Mouse (Mus musculus): ENCODE measurements around the gene Iqsec1.

Iqsec1 gene

DNA sequence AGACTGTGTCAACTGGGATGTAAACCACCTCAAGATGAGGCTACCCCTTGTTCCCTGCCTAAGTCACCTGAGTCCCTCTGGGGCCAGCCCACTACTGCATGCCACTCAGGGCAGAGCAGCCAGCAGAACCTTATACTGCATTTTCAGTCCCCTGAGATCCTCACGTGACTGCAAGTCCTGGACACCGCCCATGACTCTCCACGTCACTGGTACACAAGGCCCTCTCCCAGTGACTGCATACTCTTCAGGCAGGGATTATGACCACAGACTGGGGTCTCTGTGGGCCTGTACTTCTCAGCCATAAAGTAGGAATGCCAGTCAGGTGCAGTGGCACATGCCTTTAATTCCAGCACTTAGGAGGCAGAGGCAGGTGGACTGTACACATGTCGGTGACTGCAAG, 281.3 kb downstream of the Iqsec1 start:
- DNase-seq (ENCODE audit: extremely low spot score), result no peak

DNA sequence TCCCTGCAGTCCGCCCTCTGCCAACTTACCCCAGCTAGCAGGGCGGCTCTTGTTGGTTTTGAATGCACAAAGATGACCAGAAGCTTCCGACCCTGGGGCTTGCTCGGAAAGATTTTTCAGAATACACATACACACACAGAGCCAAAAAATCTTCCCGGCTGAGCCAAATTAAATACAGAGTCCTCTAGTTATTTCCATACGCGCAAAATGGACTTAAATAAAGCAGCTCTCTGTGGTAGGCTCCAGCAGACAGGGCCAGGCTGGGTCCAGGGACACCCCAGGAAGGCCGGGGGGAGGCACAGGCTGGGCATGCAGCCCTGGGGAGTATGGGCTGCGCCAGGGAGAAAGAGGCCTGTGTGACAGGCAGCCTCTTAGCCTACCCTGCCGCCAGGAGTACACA, 282.0 kb downstream of the Iqsec1 start:
- no peak for DNase-seq (ENCODE audit: extremely low spot score)

DNA sequence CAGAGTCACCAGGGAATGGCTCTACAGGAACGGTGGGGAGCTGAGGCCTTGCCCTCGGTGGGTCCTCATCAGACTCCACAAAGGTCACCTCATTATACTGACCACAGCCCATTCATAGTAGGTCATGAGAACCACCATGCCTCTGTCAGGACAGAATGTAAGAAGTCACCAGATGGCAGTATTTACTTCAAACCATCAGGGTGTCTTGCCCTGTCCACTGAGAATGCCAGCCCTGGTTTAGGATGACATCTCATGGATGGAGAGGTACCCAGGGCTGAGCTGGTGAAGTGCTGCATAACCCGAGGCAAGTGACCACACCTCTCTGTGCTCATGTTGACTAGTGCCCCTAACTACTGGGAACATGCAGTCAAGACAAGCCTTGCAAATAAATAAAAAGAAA, 282.7 kb downstream of the Iqsec1 start:
- no peak for DNase-seq (ENCODE audit: extremely low spot score)

DNA sequence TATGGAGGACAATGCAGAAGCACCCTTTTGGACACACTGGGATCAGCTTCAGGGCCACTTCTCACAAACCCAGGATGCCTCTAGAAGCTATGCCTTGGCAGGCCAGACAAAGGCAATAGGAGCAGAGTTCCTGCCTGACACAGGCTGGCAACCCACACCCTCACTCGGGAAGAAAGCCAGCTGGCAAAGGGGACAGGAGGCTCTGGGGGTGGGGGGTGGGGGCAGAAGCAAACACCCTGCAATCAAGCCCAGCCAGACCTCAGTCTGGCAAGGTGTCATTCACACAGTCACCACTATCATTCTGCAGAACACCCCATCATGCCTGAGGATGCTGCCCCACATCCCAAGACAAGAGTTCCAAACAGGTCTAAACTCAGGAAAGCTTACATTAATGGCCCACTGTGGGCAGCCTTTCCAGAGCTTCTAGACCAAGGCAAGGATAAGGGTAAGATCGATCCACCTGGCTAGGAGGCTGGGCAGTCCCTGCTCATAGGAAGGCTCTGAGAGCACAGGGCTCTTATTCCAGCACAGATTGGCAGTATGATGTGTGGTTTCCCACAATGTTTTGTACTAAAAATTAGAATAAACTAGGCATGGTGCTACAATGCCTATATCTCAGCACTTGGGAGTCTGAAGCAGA, 283.7 kb downstream of the Iqsec1 start:
- no peak for DNase-seq (ENCODE audit: extremely low spot score)

DNA sequence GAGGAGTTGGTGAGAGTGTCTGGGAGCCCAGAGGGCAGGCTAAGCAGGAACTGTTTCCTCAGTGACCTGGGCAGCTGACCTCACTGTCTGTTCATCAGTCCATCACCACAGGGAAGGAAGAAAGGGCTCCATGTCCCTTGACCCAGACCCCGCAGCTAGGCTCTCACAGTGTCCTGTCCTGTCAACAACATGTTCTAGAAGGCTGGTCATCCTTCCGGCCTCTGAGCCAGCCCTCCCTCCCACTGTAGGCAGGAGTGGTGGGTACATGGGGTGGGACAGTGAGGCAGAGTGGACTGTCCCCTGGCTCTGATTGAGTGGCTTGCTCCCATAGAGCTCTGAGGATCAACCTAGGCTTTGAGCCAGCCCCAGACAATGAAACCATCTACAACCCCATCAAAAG, 284.7 kb downstream of the Iqsec1 start:
- DNase-seq (ENCODE audit: extremely low spot score), result no peak

DNA sequence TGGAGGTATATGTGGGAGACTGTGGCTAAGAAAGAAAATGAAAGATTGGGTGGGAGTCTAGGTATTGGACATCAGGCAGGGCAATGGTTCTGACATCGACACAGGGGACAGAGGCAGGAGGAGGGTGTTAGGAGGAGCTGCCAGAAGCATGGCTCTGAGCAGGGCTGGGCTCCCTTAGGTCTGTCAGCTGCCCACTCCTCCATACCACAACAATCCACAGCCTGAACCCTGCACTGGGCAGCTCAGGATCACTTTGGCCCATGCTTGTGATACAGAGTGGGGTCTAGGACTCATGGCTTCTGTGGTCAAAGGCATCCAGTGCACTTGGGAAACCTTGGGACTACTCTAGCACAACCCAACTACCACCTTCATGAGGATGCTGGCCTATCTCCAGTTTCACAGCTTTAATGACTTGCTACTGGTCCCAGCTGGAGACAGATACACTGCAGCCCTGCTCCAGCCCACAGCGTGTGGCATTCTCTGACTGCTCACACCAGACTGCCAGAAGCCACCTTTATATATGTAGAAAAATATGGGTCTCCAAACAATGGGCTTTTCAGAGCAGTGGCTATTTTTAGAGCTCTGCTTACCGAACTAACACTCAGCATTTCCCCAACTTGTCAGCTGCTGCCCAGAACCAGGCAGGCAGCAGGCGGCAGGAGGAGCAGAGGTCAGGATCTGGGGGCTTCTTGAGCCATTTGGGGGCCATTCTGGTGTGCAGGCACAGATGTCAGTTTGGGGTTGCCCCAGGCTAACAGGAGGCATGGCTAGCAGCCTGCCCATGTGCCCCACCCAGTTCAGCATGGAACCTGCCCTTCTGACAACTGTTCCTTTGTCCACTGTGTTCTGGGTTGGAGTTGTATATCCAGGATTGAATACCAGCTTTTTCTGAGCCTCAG, 285.4 kb downstream of the Iqsec1 start:
- DNase-seq (ENCODE audit: extremely low spot score), result no peak

DNA sequence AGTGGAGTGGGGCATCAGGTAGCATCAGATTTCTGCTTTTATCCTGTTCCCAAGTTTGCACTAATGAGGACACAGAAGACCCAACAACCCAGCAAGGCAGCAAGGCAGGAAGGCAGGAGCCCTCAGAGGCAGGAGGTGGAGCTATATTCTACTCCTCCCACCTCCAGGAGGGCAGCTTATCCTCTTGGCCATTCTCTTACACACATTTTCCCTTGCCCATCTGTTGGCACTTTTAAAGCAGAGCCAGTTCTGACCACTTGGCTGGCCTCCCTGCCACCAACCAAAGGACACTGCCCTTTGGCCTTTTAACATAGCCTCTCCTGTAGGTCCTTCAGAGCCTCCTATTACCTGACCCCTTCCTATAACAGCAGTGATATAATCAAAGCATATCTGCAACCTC, 286.3 kb downstream of the Iqsec1 start:
- no peak for DNase-seq (ENCODE audit: extremely low spot score)

DNA sequence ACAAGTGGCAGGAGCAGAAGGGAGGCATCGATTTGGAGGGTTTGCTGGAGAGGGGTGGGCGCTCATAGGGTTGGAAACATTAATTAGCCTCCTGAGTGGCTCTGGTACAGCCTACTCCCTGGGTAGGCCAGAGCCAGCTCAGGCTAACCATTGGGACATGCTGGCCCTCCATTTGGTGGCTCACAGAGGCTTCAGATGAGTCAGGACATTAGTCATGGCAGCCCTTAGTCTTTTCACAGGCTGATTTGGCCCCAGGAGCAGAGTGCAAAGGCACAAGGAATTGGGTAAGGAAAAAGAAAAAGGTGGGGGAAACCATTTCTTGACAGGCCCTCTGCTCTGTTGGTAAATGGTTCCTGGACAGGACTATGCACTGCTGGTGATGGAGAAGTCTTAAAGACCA, 287.1 kb downstream of the Iqsec1 start:
- DNase-seq (ENCODE audit: extremely low spot score), result no peak

DNA sequence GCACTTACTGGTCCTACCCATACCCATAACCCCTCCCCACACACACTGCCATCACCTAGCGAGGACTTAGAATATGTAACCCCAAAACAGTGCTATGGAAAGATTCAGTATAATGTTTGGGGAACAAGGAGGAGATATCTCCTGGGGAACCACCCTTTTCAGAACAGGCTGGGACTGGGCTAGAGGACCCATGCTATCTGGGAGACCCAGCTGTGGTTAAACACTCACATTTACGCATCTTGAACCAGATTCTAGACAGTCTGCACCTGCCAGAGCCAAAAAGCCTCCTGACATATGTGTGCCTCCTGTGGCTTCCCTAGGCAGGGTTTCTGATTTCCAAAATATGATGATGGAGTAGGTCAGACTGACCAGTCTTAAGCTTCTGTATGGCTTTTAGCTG, 287.7 kb downstream of the Iqsec1 start:
- DNase-seq (ENCODE audit: extremely low spot score), result no peak

DNA sequence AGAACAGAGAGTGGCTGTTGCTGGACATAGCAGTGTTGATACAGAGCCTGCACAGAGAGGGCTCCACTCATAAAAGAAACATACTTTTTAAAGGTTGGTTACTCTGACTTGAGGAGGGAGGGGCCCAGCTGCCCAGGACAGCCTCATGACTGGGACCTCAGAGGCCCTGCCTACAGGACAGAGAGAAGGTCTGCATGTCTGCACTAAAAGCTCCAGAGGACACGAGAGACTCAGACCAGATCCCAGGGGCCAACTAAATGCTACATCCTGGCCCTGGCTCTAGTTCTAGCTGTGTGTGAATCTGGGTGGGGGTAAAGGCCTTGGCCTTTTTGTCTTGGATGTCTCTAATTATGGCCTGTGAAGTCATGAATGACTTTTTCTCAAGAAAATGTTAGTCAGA, 288.4 kb downstream of the Iqsec1 start:
- no peak for DNase-seq (ENCODE audit: extremely low spot score)

DNA sequence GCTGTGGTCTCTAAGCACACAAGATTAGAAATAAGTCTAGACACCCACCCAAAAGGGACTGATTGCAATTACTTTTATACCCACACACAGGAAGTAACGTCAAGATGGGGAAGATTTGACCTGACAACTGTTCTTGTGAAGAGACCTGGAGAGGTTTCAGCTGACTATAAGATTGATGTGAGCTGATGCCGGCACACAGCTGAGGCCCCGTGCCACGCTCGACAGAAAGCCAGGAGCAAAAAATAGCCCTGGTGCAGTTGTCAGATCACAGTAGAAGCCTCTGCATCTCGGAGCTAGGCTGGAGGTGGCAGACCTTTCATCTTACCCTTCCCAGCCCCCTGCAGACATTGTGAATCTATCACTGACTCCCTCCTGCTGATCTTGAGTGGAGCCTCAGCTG, 289.6 kb downstream of the Iqsec1 start:
- DNase-seq (ENCODE audit: extremely low spot score), result no peak

DNA sequence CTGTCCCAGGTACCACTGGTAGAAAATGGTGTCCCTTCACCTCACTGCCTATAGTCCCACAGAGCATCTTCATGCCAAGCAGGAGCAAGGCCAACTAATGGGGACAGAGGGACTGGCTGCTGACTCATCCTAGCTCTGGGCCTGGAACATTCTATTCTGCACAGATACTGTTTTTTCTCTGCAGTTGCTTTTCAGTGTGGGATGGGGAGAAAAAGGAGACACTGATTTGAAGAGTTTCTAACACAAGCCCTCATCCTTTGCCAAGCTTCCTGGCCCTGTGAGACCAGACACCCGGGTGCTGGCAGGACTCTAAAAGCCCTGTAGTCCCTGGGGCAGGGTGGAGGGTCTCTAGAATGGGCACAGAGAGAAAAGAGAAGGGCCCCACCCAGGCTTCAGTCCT, 292.7 kb downstream of the Iqsec1 start:
- DNase-seq (ENCODE audit: extremely low spot score), result no peak

DNA sequence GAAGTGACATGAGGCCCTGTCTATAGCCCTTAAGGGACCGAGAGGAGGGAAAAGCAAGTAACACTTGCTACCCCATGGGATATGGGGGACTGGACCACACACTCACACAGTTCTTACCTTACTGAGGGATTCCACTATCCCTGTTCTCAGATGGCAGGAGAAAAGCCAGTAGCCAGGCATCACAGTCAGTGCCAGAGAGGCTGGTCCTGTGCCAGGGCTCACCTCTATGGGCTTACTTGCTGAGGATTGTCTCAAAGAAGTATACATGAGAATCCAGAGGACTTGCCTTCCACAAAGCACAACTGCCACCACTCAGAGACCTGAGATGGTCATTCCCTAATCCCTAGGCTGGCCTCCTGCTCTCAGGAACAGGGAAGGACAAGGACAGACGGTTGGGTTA, 296.1 kb downstream of the Iqsec1 start:
- no peak for DNase-seq (ENCODE audit: extremely low spot score)

DNA sequence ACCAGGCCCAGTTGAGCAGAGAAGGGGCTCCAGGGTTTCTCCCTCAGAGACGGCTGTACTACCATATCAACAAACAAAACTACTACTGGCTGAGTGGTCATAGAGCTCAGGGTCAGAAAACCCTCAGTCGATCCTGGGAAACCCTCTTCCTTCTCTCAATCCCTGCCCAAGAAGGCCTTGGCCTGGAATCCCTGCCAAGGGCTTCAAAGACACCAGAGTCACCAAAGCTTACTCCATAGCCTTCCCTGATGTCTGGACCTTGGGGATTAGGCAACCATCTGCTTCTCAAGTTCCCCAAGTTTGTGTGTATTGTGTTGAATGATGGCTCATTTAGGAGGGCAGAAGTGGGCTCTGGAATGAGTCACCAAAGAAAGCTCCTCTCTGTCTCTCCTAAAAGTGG, 296.6 kb downstream of the Iqsec1 start:
- DNase-seq (ENCODE audit: extremely low spot score), result no peak

DNA sequence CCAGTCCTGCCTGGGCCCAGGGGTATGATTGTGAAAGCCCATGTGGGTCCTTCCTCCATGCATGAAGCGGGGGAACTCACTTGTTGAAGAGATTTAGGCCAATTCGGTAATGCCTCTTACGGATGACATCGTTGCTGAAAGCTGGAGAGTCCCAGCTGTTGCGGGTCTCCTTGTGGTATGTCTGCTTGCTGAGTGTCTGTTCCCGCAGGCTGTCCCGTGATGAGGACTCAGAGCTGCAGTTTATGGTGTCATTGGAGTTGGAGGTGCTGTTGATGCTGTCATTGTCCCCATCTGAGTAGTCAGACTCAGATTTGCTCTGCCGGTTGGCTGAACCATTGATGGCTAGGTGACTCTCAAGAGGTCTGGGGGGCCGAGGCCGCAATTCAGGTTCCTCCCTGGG, 299.0 kb downstream of the Iqsec1 start:
- DNase-seq (ENCODE audit: extremely low spot score), result no peak

DNA sequence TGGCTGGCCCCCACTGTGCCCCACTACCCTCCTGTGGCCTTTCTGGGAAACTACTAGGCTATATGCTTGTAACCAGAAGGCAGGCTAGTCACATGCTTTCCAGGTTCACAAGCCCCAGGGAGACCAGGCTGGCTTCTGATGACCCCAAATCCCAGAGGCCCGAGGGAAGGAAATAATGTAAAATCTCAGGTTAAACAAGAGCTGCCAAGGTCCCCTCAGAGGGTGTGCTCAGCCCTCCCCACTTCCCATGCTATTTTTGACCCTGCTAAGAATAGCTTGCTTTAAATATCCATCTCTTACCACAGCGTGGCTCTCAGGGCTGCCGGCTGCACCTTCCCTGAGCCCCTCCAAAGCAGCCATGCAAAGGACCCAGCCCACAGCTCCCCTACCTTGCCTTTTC, 299.7 kb downstream of the Iqsec1 start:
- no peak for DNase-seq (ENCODE audit: extremely low spot score)

DNA sequence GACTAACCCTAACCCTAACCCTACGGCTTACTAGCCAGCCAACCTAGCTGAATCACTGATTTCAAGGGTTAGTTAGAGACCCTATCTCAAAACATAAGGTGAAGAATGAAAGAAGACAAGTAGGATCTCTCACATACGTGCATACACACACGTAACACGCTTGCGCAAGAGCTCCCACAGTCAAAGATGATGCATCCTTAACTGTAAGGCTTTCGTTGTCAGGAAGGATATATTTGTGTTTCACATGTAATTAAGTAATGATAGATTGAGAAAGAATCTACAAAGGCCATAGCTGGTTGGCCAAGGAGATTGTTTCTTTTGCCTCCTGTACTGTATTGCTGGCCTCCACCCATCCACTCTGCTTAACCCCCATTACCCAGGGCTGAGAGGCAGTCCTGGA, 300.5 kb downstream of the Iqsec1 start:
- no peak for DNase-seq (ENCODE audit: extremely low spot score)

DNA sequence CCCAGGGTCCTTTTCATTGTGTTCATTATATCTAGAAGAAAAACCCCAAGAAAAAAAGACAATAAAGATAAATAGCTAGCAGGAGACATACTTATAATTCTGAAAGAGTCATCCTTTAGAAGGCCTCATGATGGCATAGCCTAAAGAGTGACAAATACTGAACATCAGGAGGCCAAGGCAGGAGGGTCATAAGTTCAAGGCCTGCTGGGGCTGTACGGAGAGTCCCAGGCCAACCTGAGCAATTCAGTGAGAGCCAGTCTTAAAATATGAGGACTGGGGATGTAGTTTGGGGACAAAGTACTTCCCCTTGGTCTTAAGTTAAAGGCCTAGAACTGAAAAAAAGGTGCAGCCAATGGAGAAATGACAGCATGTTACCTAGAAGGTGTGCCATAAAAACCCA, 301.7 kb downstream of the Iqsec1 start:
- no peak for DNase-seq (ENCODE audit: extremely low spot score)

DNA sequence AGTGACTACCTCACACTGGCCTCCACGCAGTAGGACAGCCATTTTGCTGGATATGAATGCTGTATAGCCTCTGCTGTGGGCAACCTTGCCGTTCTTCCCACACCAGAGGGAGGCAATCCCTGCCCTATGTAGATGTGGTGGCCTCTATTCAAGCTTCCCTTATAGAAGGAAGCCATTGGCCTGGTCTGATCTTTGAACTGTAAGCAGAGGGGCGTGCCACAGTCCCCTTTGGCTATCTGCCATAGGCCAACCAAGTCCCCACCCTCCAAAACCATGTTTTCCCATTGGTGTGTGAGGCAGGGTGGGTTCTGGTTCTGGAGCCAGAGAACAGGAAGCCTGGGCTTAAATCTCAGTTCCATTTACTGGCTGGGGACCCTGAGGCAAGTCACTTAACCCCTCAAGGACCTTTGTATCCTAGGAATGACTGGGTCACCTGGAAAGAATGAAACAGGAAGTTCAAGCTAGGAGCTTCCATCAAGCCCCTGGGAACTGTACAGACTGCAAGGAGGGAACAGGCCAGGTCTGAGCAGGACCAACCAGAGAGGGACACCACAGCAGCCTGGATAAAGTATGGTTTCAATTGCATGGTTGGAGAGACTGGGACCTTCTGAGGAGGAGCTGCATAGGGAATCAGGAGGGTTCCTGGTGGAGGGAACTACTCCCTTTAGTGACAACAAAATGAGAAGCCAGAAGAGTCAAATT, 304.5 kb downstream of the Iqsec1 start:
- no peak for DNase-seq (ENCODE audit: extremely low spot score)

DNA sequence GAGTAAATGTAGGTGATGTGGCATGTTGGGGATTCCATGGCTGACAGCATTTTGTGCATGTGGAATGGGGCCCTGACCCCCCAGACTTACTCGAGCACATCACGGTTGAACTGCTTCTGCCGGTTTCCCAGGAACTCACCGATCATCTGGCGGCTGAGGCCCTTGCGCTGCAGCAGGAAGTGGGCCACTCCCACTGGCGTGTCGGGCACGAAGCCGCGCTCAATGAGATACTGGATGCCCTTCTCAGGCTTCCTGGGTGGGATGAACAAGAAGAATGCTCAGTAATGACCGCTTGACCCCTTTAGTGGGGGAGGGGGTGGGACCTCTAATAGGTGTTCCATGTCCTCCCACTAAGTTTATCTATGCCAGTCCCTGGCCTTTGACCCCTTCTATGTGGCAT, 308.1 kb downstream of the Iqsec1 start:
- no peak for DNase-seq (ENCODE audit: extremely low spot score)

DNA sequence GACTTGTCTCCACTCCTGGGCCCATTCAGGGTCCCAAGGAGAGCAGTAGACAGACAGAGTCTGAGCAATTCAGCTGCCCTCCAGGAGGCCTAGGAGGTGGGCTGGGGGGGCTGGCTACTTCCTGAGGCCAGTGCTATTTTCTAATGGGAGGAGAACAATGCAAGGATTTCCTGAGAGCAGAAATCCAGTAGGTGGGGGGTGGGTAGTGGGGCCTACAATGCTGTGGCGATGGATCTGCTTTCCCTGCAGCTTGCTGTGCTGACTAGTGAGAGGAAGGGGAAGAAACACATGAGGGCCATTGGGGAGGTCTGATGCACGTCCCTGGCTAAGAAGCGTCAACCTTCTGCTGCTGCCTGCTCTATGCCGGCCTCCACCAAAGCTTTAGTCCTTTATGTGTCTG, 309.7 kb downstream of the Iqsec1 start:
- no peak for DNase-seq (ENCODE audit: extremely low spot score)

DNA sequence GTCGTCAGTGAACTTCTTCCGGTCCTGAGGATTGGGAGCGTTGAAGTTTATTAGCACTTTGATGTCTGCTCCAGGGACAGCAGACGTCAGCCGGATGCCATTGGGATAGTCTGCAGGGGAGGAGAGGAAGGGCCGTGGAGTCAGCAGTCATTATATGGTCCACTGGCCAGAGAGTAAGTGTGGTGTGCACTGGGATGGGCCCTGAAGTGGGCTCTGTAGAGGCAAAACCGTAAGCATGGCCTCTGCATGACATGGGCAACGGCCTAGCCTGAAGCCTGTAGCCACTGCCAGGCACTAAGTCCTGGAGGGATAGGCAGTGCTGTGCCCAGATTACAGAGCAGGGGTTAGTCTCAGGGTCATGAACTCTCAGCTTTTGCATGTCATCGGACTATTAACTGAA, 319.8 kb downstream of the Iqsec1 start:
- no peak for DNase-seq (ENCODE audit: extremely low spot score)

DNA sequence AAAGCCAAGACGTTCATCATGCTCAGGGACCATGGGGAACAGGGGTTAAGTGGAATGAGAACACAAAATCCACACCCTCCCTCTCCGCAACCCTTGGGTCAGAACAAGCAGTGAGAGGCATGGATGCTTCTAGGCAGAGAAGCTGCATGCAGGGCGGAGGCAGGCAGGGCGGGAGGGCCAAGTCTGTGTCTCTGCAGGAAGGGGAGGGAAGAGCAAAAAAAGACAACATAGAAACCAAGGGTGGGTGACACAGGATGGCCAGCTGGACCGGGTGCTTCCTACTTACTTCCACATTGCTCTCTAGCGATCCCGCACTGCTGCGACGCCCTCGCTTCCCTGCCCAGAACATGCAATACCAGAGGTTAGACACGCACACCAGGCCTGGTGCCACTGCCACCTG, 324.7 kb downstream of the Iqsec1 start:
- DNase-seq (ENCODE audit: extremely low spot score), result no peak
